Mouse (Mus musculus) cerebellum, adult 11 months (tissue): Measurements from ENCODE around the gene Gm8332.
"Not testable (repeated sequence)": the region's sequence is repeated elsewhere in the genome, so short reads cannot be mapped to it uniquely, and the experiment has no call there.

Experiments used
- DNase-seq: peaks from one replicate; pipeline ENCODE4 v3.0.0; 2022

The Gm8332 gene

GRCm38 (mm10) chr12:88250000-88250399, at the start of gene Gm8332:
Gene Gm8332 (minus strand): TSS chr12:88250100.
- not testable (repeated sequence) for DNase-seq

DNA sequence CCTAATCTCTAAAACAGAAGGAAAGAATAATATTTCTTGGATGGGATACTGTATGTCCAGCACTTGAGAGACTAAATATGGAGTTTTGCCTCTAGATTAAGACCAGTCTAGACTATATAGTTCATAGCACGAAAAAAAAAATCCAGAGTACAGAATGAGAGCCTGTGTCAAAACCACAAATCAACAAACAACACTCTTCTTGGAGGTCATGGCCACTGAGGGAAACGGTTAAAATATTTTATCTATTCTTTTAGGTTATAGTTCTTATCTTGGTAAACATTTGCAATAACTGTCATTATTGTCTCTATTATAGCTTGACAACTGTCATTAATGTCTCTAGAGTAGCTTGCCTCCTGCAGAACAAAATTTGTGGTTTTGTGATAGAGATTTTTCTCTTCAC, 47.3 kb upstream of the Gm8332 start:
- DNase-seq, result not testable (repeated sequence)

- not testable (repeated sequence) for DNase-seq
Measured at GRCm38 (mm10) chr12:88293082-88293481, 43.2 kb upstream of the Gm8332 start.

DNA sequence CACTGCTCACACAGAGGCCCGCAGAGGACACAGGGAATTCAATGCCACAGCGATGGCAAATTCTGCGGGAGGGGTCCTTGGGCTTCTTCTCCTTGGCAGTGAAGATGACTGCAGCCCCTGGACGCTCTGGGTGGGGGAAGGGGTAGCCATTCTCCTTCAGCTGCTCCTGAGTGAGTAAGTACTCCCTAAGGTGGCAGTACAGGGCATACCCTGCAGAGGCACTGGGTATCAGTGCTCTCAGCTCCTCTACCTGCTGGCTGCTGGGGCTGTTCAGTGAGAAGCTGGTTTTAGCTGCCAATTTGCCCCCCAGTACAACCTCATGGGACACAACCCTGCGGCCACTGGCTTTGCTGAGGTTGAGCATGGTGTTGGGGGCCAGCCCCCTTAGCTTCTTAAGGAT, 35.3 kb upstream of the Gm8332 start:
- not testable (repeated sequence) for DNase-seq

DNA sequence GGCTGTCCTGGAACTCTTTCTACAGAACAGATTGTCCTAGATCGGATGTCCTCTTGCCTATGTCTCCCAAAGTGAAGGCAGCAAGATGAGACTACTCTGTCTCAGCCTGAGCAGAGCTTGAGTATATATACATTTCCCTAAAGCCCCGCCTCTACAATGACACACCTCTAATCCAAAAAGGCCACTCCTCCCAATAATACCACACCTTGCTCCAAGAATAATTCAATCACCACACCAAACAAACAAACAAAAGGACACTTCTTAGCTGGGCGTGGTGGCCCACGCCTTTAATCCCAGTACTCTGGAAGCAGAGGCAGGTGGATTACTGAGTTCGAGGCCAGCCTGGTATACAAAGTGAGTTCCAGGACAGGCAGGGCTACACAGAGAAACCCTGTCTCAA, 24.5 kb upstream of the Gm8332 start, which contains the start of gene Gm5662:
Gene Gm5662 (minus strand): TSS at position 101 of the 400 bp plus-strand sequence.
- not testable (repeated sequence) for DNase-seq

GRCm38 (mm10) chr12:88257241-88257640, 7.3 kb upstream of the Gm8332 start:
- DNase-seq, result no peak

DNA sequence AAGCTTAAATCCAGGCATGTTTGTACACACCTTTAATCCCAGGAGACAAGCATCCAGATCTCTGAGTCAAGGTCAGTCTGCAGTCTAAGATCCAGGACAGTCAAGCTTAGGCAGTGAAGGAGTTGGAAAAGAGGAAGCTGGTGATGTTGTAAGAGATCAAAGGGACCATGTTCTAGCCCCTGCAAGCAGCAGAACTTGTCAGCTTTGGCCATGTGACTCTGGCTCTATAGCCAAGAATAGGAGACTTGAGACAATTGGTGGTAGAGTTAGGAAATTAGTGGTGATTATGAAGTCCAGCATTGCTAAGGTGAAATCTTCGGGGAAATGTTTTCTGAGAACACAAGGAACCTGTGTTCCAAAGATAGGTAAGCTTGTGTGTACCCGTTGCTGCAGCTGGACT, 6.0 kb upstream of the Gm8332 start:
- DNase-seq, result not testable (repeated sequence)

GRCm38 (mm10) chr12:88245786-88246185, 4.1 kb downstream of the Gm8332 start:
- DNase-seq, result not testable (repeated sequence)

- not testable (repeated sequence) for DNase-seq
Measured at GRCm38 (mm10) chr12:88242940-88243339, 7.0 kb downstream of the Gm8332 start.

DNA sequence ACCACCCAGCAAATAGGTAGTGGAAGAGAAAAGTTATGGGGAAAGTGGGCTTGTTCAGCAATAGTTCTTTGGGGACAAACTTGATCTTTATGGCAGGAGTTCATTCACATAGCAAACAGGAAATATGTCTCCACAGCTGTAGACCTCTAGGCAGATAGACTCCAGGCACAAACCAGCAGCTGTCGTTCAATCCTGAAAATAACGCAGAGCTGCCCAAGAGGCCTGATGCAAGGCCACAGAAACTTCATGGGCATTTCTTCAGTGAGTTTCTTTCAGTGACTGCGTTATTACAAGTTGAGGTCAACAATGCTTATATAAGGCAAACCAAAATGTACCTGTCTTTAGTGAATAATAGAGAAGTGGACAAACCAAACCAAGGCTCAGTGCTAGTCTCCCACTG, 30.5 kb downstream of the Gm8332 start:
- DNase-seq, result no peak

DNA sequence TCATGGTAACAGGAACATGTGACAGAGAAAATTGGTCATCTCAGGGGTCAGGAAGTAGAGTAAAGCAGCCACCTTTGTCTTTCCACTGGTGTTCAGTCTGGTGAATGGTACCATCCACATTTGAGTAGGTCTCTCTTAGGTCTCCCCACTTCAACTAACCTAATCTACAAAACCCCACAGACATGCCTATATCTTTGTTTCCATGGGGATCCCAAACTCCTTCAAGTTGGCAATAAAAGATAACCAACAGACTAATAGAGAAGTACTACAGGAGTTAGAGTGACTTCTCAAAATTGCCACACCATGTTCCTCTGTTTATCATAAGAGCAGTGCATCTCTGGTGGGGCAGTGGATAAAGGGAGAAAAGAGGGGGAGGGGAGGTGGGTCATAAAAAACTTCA, 31.8 kb downstream of the Gm8332 start:
- not testable (repeated sequence) for DNase-seq

DNA sequence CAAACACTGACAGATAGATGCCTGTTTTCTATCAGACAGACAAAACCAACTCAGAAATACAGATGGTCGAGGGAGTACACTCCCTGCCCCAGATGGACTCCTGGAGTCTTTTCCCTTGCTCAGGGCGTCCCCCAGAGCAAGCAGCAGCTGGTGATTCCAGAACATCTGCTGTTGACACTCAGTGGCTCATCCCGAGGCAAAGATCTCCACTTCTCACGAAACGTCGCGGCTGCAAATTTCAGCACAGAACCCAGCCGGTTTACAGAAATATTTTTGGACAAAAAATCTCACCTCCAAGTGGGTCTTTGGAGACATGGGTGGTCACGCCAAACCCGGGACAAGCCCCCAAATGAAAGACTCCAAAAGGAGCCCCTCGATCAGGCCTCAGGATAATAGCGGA, 35.3 kb downstream of the Gm8332 start:
- DNase-seq, result no peak

DNA sequence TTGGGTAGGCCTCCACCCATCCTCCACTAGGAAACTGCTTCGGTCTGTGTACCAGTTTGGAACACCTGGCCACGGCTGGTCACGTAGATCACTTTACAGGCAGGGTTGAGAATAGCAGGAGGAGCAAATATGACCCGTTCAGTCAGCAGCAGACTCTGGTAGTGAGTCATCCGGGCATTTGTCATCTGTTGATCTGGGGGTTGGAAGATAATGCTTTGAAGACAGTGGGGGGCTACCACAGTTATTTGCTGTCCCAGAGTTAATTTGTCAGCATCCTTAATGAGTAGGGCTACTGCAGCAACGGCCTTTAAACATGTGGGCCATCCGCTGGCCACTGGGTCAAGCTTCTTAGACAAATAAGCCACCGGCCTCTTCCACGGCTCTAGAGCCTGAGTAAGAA, 38.4 kb downstream of the Gm8332 start:
- not testable (repeated sequence) for DNase-seq

- no peak for DNase-seq
Measured at GRCm38 (mm10) chr12:88202856-88203255, 47.0 kb downstream of the Gm8332 start.
